Comparison of ENCODE assay signal across 8 mouse cellular contexts in genomic region chr2:27327076-27327475, GRCm38 (mm10).
DNase-seq lines count a peak whose midpoint lies in the region; ATAC-seq and TF ChIP-seq lines count a peak whose summit lies in the region.

No protein-coding gene starts in this region.

- no peak overlapping the region for H3K4me3 ChIP-seq in kidney, postnatal 0 days (replicated peaks; ENCODE audit: low read depth, low read length)
- no peak overlapping the region for H3K4me3 ChIP-seq in kidney, embryonic 14.5 days (ENCODE audit: low read length)
- H3K4me3 ChIP-seq in intestine, embryonic 16.5 days (ENCODE audit: low read length): no peak overlapping the region

- whole genome bisulfite sequencing in kidney, postnatal 0 days: 68% methylated on average over 6 of the region's 6 CpGs
- 77% methylated on average over 6 of the region's 6 CpGs for WGBS in kidney, embryonic 14.5 days
- WGBS in intestine, embryonic 16.5 days: 45% methylated on average over 6 of the region's 6 CpGs

- DNase-seq in kidney, postnatal 0 days (ENCODE audit: low spot score): no peak
- no peak for DNase-seq in frontal cortex, postnatal 14 days (ENCODE audit: low spot score in 2 of 2)
- DNase-seq in cerebellum, postnatal 4 days (ENCODE audit: low spot score in 2 of 2): no peak

- H3K27ac ChIP-seq in kidney, postnatal 0 days: 0 out of 2 replicates have a peak overlapping the region, but pooled peaks have one; percentile 19
- H3K27ac ChIP-seq in kidney, embryonic 14.5 days (ENCODE audit: low read depth, low read length): no peak overlapping the region
- no peak overlapping the region for H3K27ac ChIP-seq in intestine, embryonic 16.5 days (ENCODE audit: low read length)

- H3K9me3 ChIP-seq in kidney, postnatal 0 days (replicated peaks; ENCODE audit: low read length): no peaks in the 10 kb centered on the region
- H3K9me3 ChIP-seq in kidney, embryonic 14.5 days (ENCODE audit: control insufficient read depth, low read length): no peaks in the 10 kb centered on the region
- no peaks in the 10 kb centered on the region for H3K9me3 ChIP-seq in intestine, embryonic 16.5 days (ENCODE audit: control insufficient read depth, low read length)

- no peak; the same call in 1 of the 2 replicates for ATAC-seq in kidney, postnatal 0 days (replicated peaks; ENCODE audit: low FRiP score, low read depth)
- ATAC-seq in kidney, embryonic 14.5 days (ENCODE audit: low FRiP score, low TSS enrichment): no peak; the same call in 1 of the 2 replicates
- peak; percentile 30 for ATAC-seq in common myeloid progenitor, adult 5-6 weeks (replicated peaks; ENCODE audit: low read depth, poor library complexity, severe bottlenecking)
- ATAC-seq in intestine, embryonic 16.5 days: peak; percentile 78
- ATAC-seq in megakaryocyte progenitor cell, adult 5-6 weeks (replicated peaks; ENCODE audit: poor library complexity): peak; percentile 54
- no peak for ATAC-seq in erythroblast, adult 5-6 weeks (replicated peaks; ENCODE audit: low FRiP score, poor library complexity, severe bottlenecking)

- H3K36me3 ChIP-seq in kidney, postnatal 0 days (ENCODE audit: insufficient read depth, low read length): no peaks in the 10 kb centered on the region
- no peaks in the 10 kb centered on the region for H3K36me3 ChIP-seq in kidney, embryonic 14.5 days (ENCODE audit: control insufficient read depth, insufficient read depth, low read length)
- H3K36me3 ChIP-seq in intestine, embryonic 16.5 days (ENCODE audit: control insufficient read depth, insufficient read depth, low read length): no peaks in the 10 kb centered on the region

- H3K4me2 ChIP-seq in kidney, postnatal 0 days (ENCODE audit: low read length): no peak overlapping the region
- no peak overlapping the region; the same call in 1 of the 2 replicates for H3K4me2 ChIP-seq in kidney, embryonic 14.5 days (replicated peaks; ENCODE audit: low read depth, low read length)
- no peak overlapping the region for H3K4me2 ChIP-seq in intestine, embryonic 16.5 days (ENCODE audit: low read depth, low read length)

- H3K9ac ChIP-seq in kidney, postnatal 0 days (ENCODE audit: low read depth, low read length): no peak overlapping the region
- no peak overlapping the region for H3K9ac ChIP-seq in kidney, embryonic 14.5 days (ENCODE audit: low read depth, low read length)
- H3K9ac ChIP-seq in intestine, embryonic 16.5 days (ENCODE audit: low read depth, low read length): no peak overlapping the region

- no peaks in the 10 kb centered on the region for H3K27me3 ChIP-seq in kidney, postnatal 0 days (ENCODE audit: insufficient read depth, low read length)
- no peaks in the 10 kb centered on the region for H3K27me3 ChIP-seq in kidney, embryonic 14.5 days (ENCODE audit: control insufficient read depth, insufficient read depth, low read length)
- H3K27me3 ChIP-seq in intestine, embryonic 16.5 days (replicated peaks; ENCODE audit: control insufficient read depth, insufficient read depth, low read length): no peaks in the 10 kb centered on the region

- TF ChIP-seq CTCF in kidney, postnatal 0 days (IDR thresholded peaks at IDR 0.05; ENCODE audit: low read depth): no peak

- H3K4me1 ChIP-seq in kidney, postnatal 0 days (replicated peaks; ENCODE audit: insufficient read depth, low read length): peaks cover 44% of the 10 kb centered on the region
- peaks cover 43% of the 10 kb centered on the region for H3K4me1 ChIP-seq in kidney, embryonic 14.5 days (ENCODE audit: control insufficient read depth, insufficient read depth, low read length)
- peaks cover 54% of the 10 kb centered on the region for H3K4me1 ChIP-seq in intestine, embryonic 16.5 days (ENCODE audit: control insufficient read depth, insufficient read depth, low read length)

Comparison
In these comparisons a context has a peak if more than half of its experiments do, and no peak if none do; other contexts are left out.
1. ATAC-seq: peak in common myeloid progenitor, adult 5-6 weeks (single experiment), intestine, embryonic 16.5 days (single experiment) and megakaryocyte progenitor cell, adult 5-6 weeks (single experiment); none in kidney, postnatal 0 days (single experiment), kidney, embryonic 14.5 days (single experiment) and erythroblast, adult 5-6 weeks (single experiment).